Mouse (Mus musculus) lung, embryonic 14.5 days (tissue): ENCODE results near the gene Cirbp. TPM values are rescaled to one million over a fixed set of nuclear protein-coding genes. Genes with fewer than 3 reads are reported as not detected.
"Not testable (repeated sequence)": the region's sequence is repeated elsewhere in the genome, so short reads cannot be mapped to it uniquely, and the experiment has no call there.

Experiments
- ATAC-seq: fragments of 200-750 bp; cut with Nextera tagmentation; 2 replicates; pipeline ENCODE4 v1.8.0; 2017; ENCODE audit warnings: mild to moderate bottlenecking, moderate TSS enrichment, moderate library complexity; ENCODE audit not compliant: insufficient read depth
- DNase-seq: peaks from one replicate; pipeline ENCODE4 v3.0.0-alpha.2; 2015
- H3K27ac ChIP-seq: fragments of 300-500 bp; sonication (generic); 2 replicates; pipeline ENCODE4 v1.5.1; 2014; ENCODE audit warnings: low read depth, mild to moderate bottlenecking, moderate library complexity
- H3K27me3 ChIP-seq: fragments of 300-500 bp; sonication (generic); 2 replicates; pipeline ENCODE4 v1.6.1; 2014; ENCODE audit warnings: low read length, control low read depth; ENCODE audit not compliant: insufficient read depth
- H3K36me3 ChIP-seq: fragments of 300-500 bp; sonication (generic); 2 replicates; pipeline ENCODE4 v1.6.1; 2014; ENCODE audit warnings: control low read depth; ENCODE audit not compliant: insufficient read depth
- H3K4me1 ChIP-seq: fragments of 300-500 bp; sonication (generic); 2 replicates; pipeline ENCODE4 v1.6.1; 2014; ENCODE audit warnings: antibody characterized with exemption, control low read depth; ENCODE audit not compliant: insufficient read depth
- H3K4me2 ChIP-seq: fragments of 300-500 bp; sonication (generic); 2 replicates; pipeline ENCODE4 v1.6.1; 2014; ENCODE audit warnings: mild to moderate bottlenecking
- H3K4me3 ChIP-seq: fragments of 300-500 bp; sonication (generic); 2 replicates; pipeline ENCODE4 v1.5.1; 2014; ENCODE audit warnings: low read depth, low read length
- H3K9ac ChIP-seq: fragments of 300-500 bp; sonication (generic); 2 replicates; pipeline ENCODE4 v1.6.1; 2014
- H3K9me3 ChIP-seq: fragments of 300-500 bp; sonication (generic); 2 replicates; pipeline ENCODE4 v1.6.1; 2016; ENCODE audit warnings: low read depth, low read length, control low read depth
- CTCF ChIP-seq: IDR thresholded peaks from 2 replicates; pipeline ENCODE4 v1.5.1; 2016; ENCODE audit warnings: antibody characterized with exemption, low read depth
- WGBS: fragments of 180-500 bp; shearing (Covaris S2); extraction: QIAGEN DNeasy Blood & Tissue Kit; methylation state at CpG from one replicate; pipeline ENCODE4 v1.1.7; 2014; 5-methylcytosine and 5-hydroxymethylcytosine counted together
- polyA plus RNA-seq: library from polyadenylated mRNA; unstranded; fragments of >200 nt; fragmentation: Nextera tagmentation; extraction: Ambion mirVana; gene quantifications from 2 replicates; pipeline ENCODE4 v1.2.1, GENCODE M21; 2014

The Cirbp gene
- polyA plus RNA-seq, 1 experiment from 2014 or later, result 71.9 TPM

- Histone ChIP-seq H3K4me3 (no peak overlapping the region), H3K4me2 (no peak overlapping the region), H3K9me3 (no peaks in the 10 kb centered on the region), H3K36me3 (no peaks in the 10 kb centered on the region), H3K27me3 (no peaks in the 10 kb centered on the region), H3K27ac (no peak overlapping the region), H3K9ac (no peak overlapping the region), H3K4me1 (no peaks in the 10 kb centered on the region)
- DNase-seq (no peak), ATAC-seq (no peak)
- 19% methylated on average over 7 of the region's 7 CpGs for WGBS
- no peak for TF ChIP-seq CTCF
Observed at GRCm38 (mm10) chr10:80204055-80204454, 38.3 kb downstream of the Cirbp start.

- Histone ChIP-seq H3K4me2 (no peak overlapping the region), H3K4me1 (no peaks in the 10 kb centered on the region), H3K9me3 (no peaks in the 10 kb centered on the region), H3K27me3 (no peaks in the 10 kb centered on the region), H3K4me3 (no peak overlapping the region), H3K27ac (no peak overlapping the region), H3K36me3 (no peaks in the 10 kb centered on the region), H3K9ac (no peak overlapping the region)
- no peak for TF ChIP-seq CTCF
- DNase-seq (no peak), ATAC-seq (no peak)
- WGBS, result 61% methylated on average over 1 of the region's 1 CpGs
Observed at GRCm38 (mm10) chr10:80207201-80207600, 41.4 kb downstream of the Cirbp start.

DNA sequence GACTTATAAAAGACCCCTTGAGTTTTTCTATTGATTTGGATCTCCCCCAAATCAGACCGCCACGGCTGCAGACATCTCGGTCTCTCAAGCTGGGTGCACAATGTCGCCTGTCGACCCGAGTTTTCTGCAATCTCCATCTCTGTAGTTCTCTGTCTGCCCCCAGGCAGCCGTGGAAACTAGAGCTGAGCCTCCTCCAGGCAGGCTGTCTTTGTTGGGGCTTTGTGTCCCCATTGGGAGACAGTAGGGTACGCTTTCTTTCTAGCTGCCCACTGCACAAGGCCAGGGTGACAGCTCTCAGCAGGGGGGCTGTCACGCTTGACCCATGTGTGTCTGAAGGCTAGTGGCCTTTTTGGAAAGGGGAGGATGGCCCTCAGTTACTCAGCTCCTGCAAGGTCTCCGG, 41.9 kb downstream of the Cirbp start:
- TF ChIP-seq CTCF, result no peak
- Histone ChIP-seq H3K4me3 (no peak overlapping the region), H3K9ac (no peak overlapping the region), H3K4me2 (no peak overlapping the region), H3K4me1 (no peaks in the 10 kb centered on the region), H3K36me3 (no peaks in the 10 kb centered on the region), H3K27me3 (no peaks in the 10 kb centered on the region), H3K9me3 (no peaks in the 10 kb centered on the region), H3K27ac (no peak overlapping the region)
- DNase-seq (no peak), ATAC-seq (no peak)
- WGBS, result 70% methylated on average over 10 of the region's 10 CpGs

DNA sequence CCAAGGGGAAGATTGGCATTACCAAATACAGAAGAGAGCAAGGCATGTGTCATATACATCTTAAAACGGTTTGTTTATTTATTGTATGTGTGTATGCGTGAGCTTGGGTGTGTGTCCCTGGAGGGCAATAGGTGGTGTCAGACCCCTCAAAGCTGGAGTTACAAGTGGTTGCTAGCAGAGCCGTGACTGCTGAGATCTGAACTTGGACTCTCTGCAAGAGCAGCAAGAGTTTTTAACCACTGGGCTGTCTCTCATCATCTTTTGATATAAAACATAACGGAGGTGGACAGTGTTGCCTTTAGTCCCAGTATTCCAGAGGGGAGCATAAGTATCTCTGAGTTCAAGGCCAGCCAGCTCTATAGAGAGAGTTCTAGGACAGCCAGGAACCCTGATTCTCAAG, 42.5 kb downstream of the Cirbp start:
- WGBS, result 55% methylated on average over 4 of the region's 4 CpGs

DNA sequence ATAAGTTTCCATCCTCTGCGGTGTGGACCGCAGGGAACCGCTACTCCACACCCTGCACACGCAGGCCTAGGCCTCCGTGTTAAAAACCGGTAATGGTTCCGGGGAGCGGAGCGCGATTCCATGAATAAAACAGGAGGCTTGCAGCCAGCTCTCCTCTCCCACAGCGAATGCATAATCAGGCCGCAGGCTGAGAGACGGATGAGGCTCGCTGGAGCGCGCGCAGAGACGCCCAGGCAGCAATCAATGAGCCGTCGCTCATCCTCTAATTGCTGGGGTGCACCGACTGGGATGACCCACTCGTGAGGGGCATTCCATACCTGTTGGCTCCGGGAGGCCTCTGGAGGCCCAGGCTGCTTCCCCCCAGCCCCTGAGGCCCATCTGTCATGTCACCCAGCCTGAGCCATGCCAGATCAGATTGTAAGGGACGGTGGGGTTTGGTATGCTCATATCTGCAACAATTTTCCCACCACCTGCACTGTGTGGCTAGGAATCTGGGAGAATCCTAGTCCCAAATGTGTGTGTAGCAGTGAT, 43.1 kb downstream of the Cirbp start:
- Histone ChIP-seq H3K27me3 (no peaks in the 10 kb centered on the region), H3K4me2 (peak overlapping the region; percentile 18; the same call in 1 of the 2 replicates), H3K36me3 (no peaks in the 10 kb centered on the region), H3K4me1 (no peaks in the 10 kb centered on the region), H3K27ac (no peak overlapping the region), H3K9ac (no peak overlapping the region), H3K4me3 (no peak overlapping the region), H3K9me3 (no peaks in the 10 kb centered on the region)
- no peak for TF ChIP-seq CTCF
- WGBS, result 16% methylated on average over 24 of the region's 24 CpGs
- DNase-seq (peak; percentile 23), ATAC-seq (no peak)

More for the DNA sequence above, 42.5 kb downstream of the Cirbp start:
- Histone ChIP-seq H3K36me3 (no peaks in the 10 kb centered on the region), H3K4me2 (no peak overlapping the region), H3K4me1 (no peaks in the 10 kb centered on the region), H3K9me3 (no peaks in the 10 kb centered on the region), H3K27ac (no peak overlapping the region), H3K27me3 (no peaks in the 10 kb centered on the region), H3K4me3 (no peak overlapping the region), H3K9ac (no peak overlapping the region)
- no peak for DNase-seq
- ATAC-seq, result no peak
- TF ChIP-seq CTCF, result no peak

- H3K4me2 ChIP-seq, DNase-seq, H3K4me3 ChIP-seq, H3K27ac ChIP-seq, H3K9me3 ChIP-seq, H3K27me3 ChIP-seq, H3K4me1 ChIP-seq, H3K9ac ChIP-seq, ATAC-seq, H3K36me3 ChIP-seq: not testable (repeated sequence)
- 65% methylated on average over 7 of the region's 7 CpGs for WGBS
Observed at GRCm38 (mm10) chr10:80211547-80212103, 45.8 kb downstream of the Cirbp start.

GRCm38 (mm10) chr10:80215048-80215772, 49.4 kb downstream of the Cirbp start:
- Histone ChIP-seq H3K27ac (no peak overlapping the region), H3K9ac (peak overlapping the region; percentile 18; the same call in 1 of the 2 replicates), H3K9me3 (no peaks in the 10 kb centered on the region), H3K36me3 (no peaks in the 10 kb centered on the region), H3K4me1 (no peaks in the 10 kb centered on the region), H3K4me2 (no peak overlapping the region), H3K4me3 (no peak overlapping the region), H3K27me3 (no peaks in the 10 kb centered on the region)
- no peak for TF ChIP-seq CTCF
- ATAC-seq (no peak), DNase-seq (no peak)
- WGBS, result 27% methylated on average over 16 of the region's 16 CpGs
